Mouse (Mus musculus): ENCODE results near the gene Myt1l. TPM values are rescaled to one million over a fixed set of nuclear protein-coding genes. Genes with fewer than 3 reads are reported as not detected.

Gene Myt1l
- total RNA-seq (2021): 1 to 10 TPM; 2.2 to 2.3 TPM
- long read RNA-seq, experiment 1: 0 reads
- long read RNA-seq, experiment 2, partial matches to known transcripts: 1 of 4 reads
- long read RNA-seq, experiment 2, other reads (novel, unspliced or antisense): 3 of 4 reads

- no peak for DNase-seq (ENCODE audit: low spot score in 2 of 2)
Observed at GRCm38 (mm10) chr12:29528031-29528771, at the start of gene Myt1l. TSS of gene Myt1l (plus strand) at chr12:29528384.

DNA sequence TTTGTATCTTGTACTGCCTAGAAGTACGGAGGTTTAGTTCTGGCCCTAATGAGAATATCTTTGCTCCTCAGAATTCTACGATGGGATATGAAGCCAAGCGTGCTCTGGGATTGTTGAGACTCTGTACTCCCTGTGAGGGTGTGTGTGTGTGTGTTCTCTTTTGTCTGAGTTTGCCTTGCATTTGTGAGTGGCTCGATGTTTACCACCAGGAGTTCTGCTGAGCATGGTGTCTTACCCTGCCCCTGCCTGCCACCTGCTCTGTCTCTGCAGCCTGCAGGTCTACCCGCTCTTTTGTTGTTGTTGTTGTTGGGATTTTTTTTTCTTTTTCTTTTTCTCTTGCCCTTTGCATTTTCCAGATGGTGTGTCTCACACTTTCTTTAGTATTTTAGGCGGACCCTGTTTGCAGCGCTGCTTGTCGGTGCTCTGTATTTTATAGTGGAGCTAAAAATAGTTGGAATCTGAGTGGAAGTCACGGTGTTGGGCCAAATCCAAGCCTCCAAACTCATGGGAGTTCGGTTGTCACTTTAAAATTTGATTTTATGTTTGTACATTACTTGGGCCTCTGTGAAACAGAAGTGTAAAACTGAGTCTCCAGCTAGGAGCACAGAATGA is 41.7 kb upstream of the Myt1l start:
- DNase-seq (ENCODE audit: low spot score in 2 of 2): no peak

- DNase-seq (ENCODE audit: low spot score in 2 of 2): no peak
Observed at GRCm38 (mm10) chr12:29526236-29526644, 1.9 kb upstream of the Myt1l start.

- DNase-seq (ENCODE audit: low spot score in 2 of 2): no peak
Observed at GRCm38 (mm10) chr12:29527048-29527761, 979 bp upstream of the Myt1l start.

DNA sequence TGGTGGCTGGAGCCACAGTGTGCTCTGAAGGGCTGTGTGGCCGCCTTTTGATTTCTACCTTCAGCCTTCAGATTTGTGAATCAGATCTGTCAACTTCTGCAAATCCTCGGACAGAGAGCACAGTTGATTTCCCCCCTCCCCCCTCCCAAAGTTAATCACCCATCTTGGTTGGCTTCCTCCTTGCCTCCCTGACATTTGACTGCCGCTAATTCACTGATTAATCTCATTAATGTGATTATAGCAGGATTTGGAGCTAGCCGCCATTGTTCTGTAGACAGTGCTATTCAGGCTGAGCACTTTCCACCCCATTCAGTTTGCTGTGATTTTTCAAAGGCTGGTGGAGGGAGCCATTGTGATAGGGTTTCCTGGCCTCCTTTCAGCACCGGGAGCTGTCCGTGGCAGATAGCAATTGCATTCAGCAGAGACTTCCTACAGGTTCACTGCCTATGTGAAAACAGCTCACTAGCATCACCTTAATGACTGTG is 2.1 kb downstream of the Myt1l start:
- DNase-seq (ENCODE audit: low spot score in 2 of 2): no peak

DNA sequence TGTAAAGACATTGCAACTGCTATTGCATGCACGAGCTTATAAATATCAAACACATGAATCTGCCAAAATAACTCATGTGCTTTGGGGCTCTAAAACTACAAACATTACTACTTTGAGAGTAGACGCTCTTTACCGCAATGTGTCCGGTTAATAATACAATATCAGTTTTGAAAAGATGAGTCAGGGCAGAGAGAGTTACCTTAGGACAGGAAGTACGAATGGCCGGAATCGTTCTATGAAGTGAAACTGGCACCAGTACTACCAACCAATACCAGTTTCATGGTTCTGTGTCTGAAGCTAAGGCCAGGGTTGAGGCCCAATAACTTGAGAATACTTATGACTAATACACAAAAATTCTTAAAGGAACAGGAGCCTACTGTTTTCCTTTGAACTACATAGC is 2.6 kb downstream of the Myt1l start:
- DNase-seq (ENCODE audit: low spot score in 2 of 2): no peak

- no peak for DNase-seq (ENCODE audit: low spot score in 2 of 2)
Observed at GRCm38 (mm10) chr12:29533071-29533876, 5.1 kb downstream of the Myt1l start.

GRCm38 (mm10) chr12:29534326-29534725 is 6.1 kb downstream of the Myt1l start:
- DNase-seq (ENCODE audit: low spot score in 2 of 2): no peak

GRCm38 (mm10) chr12:29534761-29535300 is 6.6 kb downstream of the Myt1l start:
- DNase-seq (ENCODE audit: low spot score in 2 of 2): no peak

DNA sequence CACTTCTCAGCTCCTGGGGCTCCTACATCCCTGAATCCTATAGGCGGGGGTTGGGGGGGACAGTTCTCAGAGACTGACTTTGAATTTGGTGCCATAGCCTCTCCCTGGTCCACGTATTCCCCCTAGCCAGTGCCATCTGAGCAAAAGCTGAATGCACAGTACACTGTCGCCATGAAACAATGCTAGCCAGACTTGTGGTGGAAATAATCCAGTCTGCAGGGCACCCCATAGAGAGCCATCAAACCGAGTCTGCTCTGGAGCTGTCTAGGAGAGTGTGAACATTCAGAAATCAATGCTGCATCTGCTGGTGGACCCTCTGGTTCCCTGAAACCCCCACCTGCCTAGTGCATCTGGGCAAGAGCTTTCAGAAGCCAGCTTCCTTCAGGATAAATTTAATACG is 9.7 kb downstream of the Myt1l start:
- DNase-seq (ENCODE audit: low spot score in 2 of 2): no peak

GRCm38 (mm10) chr12:29538456-29538855 is 10.3 kb downstream of the Myt1l start:
- DNase-seq (ENCODE audit: low spot score in 2 of 2): no peak

GRCm38 (mm10) chr12:29539106-29539505 is 10.9 kb downstream of the Myt1l start:
- no peak for DNase-seq (ENCODE audit: low spot score in 2 of 2)

DNA sequence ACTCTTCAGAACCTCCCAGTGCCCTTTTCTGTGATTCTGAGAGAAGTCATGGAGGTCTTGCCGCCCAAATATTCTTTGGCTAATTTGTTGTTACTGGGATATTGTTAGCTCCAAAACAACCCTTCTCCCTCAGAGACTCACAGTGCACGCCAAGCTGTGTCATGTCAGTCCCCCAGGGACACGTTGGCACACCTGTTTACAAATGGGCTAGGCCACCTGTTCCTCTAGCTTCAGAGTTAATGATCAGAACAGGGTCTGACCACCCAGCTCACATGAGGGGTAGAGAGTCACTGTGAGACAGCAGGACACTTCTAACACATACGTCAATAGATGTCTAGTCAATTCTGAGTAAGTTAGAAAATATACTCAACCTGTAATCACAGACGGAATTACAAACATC is 12.6 kb downstream of the Myt1l start:
- DNase-seq (ENCODE audit: low spot score in 2 of 2): no peak

- no peak for DNase-seq (ENCODE audit: low spot score in 2 of 2)
Observed at GRCm38 (mm10) chr12:29546073-29546472, 17.9 kb downstream of the Myt1l start.

DNA sequence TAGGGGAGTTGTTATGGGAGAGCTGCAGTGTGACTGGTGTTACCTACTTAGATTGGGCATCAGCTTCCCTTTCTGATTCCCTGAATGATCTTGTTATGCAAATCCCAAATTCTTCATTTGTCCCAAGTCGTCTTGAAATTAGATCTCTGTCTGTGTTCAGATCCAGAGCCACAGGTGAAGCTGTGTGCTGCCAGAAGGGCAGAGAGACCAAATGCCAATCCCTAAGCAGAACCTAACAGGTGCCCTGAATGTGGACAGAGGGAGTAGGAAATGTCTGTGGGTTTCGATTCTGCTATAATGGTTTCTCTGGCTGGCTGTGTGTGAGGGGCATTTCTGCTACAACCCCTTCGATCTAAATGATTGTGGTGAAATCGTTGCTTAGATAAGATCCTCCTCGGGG is 18.9 kb downstream of the Myt1l start:
- no peak for DNase-seq (ENCODE audit: low spot score in 2 of 2)

DNA sequence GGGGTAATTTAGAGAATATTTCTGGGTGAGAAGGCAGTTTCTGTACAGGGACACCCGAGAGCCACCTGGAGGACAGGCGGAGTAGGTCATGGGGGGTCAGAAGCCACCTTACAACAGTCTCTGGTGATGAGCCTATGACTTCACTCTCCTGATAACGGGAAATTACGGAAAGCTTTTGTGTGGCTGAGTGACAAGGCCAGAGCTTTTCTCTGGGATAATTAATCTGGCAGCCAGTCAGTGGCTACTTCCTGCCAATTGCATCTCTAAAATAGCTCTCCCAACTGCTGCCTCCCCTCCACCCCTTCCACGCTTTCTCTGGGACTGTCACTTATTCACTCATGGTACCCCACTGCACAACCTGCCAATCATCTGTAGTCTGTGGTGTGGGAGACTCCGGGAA is 19.6 kb downstream of the Myt1l start:
- DNase-seq (ENCODE audit: low spot score in 2 of 2): no peak

DNA sequence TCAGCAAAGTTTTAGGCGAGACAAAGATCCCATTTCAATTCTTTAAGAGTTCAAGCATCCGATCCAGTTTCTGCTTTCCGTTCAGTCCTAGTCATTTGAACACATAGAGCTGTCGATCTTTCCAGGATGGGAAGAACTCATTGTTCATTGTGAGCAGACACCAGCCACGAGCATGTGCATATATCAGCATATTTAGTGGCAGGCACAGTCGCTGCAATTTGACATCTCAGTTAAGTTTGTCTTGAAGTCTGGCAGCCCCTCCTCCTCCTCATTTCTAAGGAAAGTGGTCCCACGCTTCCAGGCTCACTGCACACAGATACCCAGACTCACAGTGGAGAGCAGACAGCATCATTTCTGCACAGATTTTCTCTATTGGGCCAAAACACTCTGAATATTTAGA is 25.0 kb downstream of the Myt1l start:
- DNase-seq (ENCODE audit: low spot score in 2 of 2): no peak

GRCm38 (mm10) chr12:29555718-29556117 is 27.5 kb downstream of the Myt1l start:
- DNase-seq (ENCODE audit: low spot score in 2 of 2): no peak

DNA sequence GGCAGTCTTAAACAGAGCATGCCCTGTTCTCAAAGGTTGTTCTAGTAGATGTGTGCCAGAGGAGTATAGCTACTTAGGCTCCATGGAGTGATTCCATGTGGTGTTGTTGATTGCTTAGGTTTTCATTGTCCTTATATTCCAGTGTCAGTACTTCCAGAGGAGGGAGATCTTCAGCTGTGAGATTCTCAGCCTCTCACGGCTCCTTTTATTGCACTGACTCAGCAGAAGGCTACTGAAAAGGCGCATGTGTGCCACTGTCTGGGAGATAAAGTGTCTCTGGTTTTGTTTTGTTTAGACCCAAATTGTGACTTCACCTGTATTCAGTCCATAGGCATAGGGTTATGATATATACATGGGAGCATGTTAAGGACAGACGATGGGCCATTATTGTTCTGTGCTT is 28.2 kb downstream of the Myt1l start:
- DNase-seq (ENCODE audit: low spot score in 2 of 2): no peak

DNA sequence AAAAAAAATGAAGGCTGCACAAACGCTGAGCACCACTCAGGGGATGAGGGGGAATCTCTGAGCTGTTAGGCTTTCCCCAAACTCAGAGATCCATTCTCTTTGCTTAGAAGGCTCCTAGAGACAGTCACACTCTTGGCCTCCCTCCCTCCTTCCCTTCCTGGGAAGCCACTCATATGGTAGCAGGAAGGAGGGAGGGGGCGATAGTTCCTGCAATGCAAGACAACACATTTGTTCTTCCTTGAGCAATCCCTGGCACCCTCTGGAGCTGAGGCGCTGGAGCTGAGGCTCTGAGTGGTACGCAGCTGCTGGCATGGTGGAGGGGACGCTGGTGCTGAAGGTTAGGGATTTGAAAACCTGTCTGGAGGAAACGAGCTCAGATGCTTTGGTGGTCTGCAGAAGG is 28.7 kb downstream of the Myt1l start:
- no peak for DNase-seq (ENCODE audit: low spot score in 2 of 2)

GRCm38 (mm10) chr12:29559769-29560168 is 31.6 kb downstream of the Myt1l start:
- DNase-seq (ENCODE audit: low spot score in 2 of 2): no peak
